Mouse (Mus musculus): ENCODE data around the gene Chrm3. TPM values are rescaled to one million over a fixed set of nuclear protein-coding genes. Genes with fewer than 3 reads are reported as not detected.

Gene Chrm3
- polyA plus RNA-seq, 1 experiment from 2014 or later, result 6.9 TPM

- no peak overlapping the region for H3K9ac ChIP-seq (replicated peaks; ENCODE audit: low read depth, low read length)
- H3K27ac ChIP-seq (ENCODE audit: low read length), result no peak overlapping the region
- no peaks in the 10 kb centered on the region for H3K27me3 ChIP-seq (ENCODE audit: control insufficient read depth, insufficient read depth, low read length)
- ATAC-seq (ENCODE audit: insufficient number of reproducible peaks, insufficient read depth, low FRiP score, low read depth), result no peak
- no peaks in the 10 kb centered on the region for H3K36me3 ChIP-seq (ENCODE audit: control insufficient read depth, insufficient read depth, low read length)
- peaks cover 4% of the 10 kb centered on the region; the same call in 1 of the 2 replicates for H3K4me1 ChIP-seq (ENCODE audit: control insufficient read depth, insufficient read depth, low read length)
- H3K9me3 ChIP-seq (ENCODE audit: control insufficient read depth, low read depth, low read length), result no peaks in the 10 kb centered on the region
- no peak overlapping the region for H3K4me2 ChIP-seq (replicated peaks; ENCODE audit: low read depth, low read length)
- WGBS, result 52% methylated on average over 6 of the region's 6 CpGs
- no peak overlapping the region for H3K4me3 ChIP-seq (ENCODE audit: low read depth, low read length)
Measured at GRCm38 (mm10) chr13:9886465-9887135, 474.0 kb downstream of the Chrm3 start.

DNA sequence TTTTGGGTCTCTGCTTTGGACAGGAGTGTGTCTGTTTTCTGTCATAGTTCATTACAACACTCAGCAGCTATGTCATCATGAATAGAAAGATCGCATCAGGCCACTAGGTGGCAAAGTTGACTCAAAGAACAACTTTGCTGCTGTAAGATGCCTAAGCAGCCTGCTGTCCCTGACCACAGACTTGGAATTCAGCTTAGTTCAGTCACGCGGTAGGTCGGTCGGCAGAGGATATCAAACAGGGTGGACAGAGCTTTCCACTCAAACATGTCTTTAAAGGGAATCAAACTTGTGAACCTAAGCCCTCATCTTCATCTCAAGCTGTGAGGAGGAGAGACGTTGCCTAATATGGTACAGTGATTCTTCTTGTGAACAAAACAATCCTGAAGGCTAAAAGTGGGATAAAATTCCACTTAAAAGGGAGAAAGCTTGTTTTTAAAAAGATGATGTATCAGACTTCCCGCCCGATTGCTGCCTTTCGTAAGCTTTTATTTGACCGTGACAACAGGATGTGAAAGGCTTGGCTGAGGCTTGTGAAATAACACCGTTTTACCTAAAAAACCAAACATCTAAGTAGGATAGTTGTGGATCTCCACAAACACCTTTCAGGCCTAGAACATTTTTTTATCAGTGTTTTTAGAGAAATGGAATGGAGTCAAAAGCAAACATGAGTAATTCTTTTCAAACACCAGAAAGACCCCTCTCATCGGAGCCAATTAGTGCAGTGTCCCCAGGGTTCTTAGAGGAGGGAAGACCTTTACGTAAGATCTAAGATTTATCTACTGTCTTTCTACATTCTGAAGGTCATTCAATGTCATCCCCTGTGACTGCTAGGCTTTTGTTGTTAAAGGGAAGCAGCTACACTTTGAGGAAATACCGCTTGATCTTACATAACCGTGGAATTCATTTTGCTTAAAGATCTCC lies 478.0 kb downstream of the Chrm3 start:
- Histone ChIP-seq H3K27ac (ENCODE audit: low read length) (peak overlapping the region; percentile 55; the same call in 1 of the 2 replicates), H3K4me2 (replicated peaks; ENCODE audit: low read depth, low read length) (no peak overlapping the region), H3K27me3 (ENCODE audit: control insufficient read depth, insufficient read depth, low read length) (no peaks in the 10 kb centered on the region), H3K4me1 (ENCODE audit: control insufficient read depth, insufficient read depth, low read length) (0 out of 2 replicates have a peak, but pooled peaks cover 4% of the 10 kb centered on the region), H3K36me3 (ENCODE audit: control insufficient read depth, insufficient read depth, low read length) (no peaks in the 10 kb centered on the region), H3K9ac (replicated peaks; ENCODE audit: low read depth, low read length) (no peak overlapping the region), H3K4me3 (ENCODE audit: low read depth, low read length) (no peak overlapping the region), H3K9me3 (ENCODE audit: control insufficient read depth, low read depth, low read length) (no peaks in the 10 kb centered on the region)
- ATAC-seq (ENCODE audit: insufficient number of reproducible peaks, insufficient read depth, low FRiP score, low read depth), result peak; percentile 83; the same call in 1 of the 2 replicates
- 29% methylated on average over 15 of the region's 15 CpGs for WGBS

DNA sequence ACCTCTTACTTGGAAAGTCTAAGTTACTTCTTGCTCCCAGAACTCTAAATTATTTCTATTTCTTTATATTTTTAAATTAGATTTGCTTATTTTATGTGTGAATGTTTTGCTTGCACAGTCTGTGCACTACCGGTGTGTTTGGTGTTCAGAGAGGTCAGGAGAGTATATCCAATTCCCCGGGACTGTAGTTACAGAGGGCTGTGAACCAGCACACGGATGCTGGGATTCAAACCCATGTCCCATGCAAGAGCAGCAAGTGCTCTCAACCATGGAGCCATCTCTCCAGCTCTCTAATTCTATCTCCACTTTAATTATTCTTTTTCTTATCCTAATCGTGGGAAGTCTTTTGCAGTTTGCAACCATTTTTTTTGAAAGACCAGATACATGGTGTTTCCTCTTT lies 478.7 kb downstream of the Chrm3 start:
- H3K27ac ChIP-seq (ENCODE audit: low read length), result peak overlapping the region; percentile 55; the same call in 1 of the 2 replicates
- ATAC-seq (ENCODE audit: insufficient number of reproducible peaks, insufficient read depth, low FRiP score, low read depth), result 0 out of 2 replicates have a peak, but pooled peaks have one; percentile 16
- 0 out of 2 replicates have a peak, but pooled peaks cover 4% of the 10 kb centered on the region for H3K4me1 ChIP-seq (ENCODE audit: control insufficient read depth, insufficient read depth, low read length)
- no peak overlapping the region for H3K9ac ChIP-seq (replicated peaks; ENCODE audit: low read depth, low read length)
- no peaks in the 10 kb centered on the region for H3K27me3 ChIP-seq (ENCODE audit: control insufficient read depth, insufficient read depth, low read length)
- WGBS, result 37% methylated on average over 4 of the region's 4 CpGs
- no peak overlapping the region for H3K4me2 ChIP-seq (replicated peaks; ENCODE audit: low read depth, low read length)
- H3K36me3 ChIP-seq (ENCODE audit: control insufficient read depth, insufficient read depth, low read length), result no peaks in the 10 kb centered on the region
- no peaks in the 10 kb centered on the region for H3K9me3 ChIP-seq (ENCODE audit: control insufficient read depth, low read depth, low read length)
- no peak overlapping the region for H3K4me3 ChIP-seq (ENCODE audit: low read depth, low read length)

DNA sequence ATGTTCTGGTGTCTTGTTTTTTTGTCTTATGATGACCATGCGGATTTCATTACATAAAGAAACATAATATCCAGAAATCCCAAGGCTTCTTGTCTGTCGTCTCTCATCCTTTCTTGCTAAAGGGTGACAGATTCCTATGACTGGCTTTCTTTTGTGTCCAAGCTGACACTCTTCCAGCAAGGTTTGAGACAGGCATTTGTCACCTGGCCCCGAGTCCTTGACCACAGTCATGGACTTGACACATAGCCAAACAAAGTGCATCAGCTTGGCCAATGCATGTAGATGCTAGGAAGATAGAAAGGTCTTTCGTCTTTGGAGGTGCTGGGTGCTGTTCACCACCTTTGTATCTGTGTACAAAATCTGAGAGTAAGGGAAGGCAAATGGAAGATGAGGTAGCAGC lies 480.2 kb downstream of the Chrm3 start:
- H3K4me1 ChIP-seq (ENCODE audit: control insufficient read depth, insufficient read depth, low read length), result no peaks in the 10 kb centered on the region
- no peak overlapping the region for H3K4me2 ChIP-seq (replicated peaks; ENCODE audit: low read depth, low read length)
- H3K9me3 ChIP-seq (ENCODE audit: control insufficient read depth, low read depth, low read length), result no peaks in the 10 kb centered on the region
- no peak overlapping the region for H3K4me3 ChIP-seq (ENCODE audit: low read depth, low read length)
- H3K27ac ChIP-seq (ENCODE audit: low read length), result no peak overlapping the region
- H3K9ac ChIP-seq (replicated peaks; ENCODE audit: low read depth, low read length), result no peak overlapping the region
- ATAC-seq (ENCODE audit: insufficient number of reproducible peaks, insufficient read depth, low FRiP score, low read depth), result no peak
- H3K36me3 ChIP-seq (ENCODE audit: control insufficient read depth, insufficient read depth, low read length), result no peaks in the 10 kb centered on the region
- no peaks in the 10 kb centered on the region for H3K27me3 ChIP-seq (ENCODE audit: control insufficient read depth, insufficient read depth, low read length)
- WGBS, result 82% methylated on average over 4 of the region's 4 CpGs

DNA sequence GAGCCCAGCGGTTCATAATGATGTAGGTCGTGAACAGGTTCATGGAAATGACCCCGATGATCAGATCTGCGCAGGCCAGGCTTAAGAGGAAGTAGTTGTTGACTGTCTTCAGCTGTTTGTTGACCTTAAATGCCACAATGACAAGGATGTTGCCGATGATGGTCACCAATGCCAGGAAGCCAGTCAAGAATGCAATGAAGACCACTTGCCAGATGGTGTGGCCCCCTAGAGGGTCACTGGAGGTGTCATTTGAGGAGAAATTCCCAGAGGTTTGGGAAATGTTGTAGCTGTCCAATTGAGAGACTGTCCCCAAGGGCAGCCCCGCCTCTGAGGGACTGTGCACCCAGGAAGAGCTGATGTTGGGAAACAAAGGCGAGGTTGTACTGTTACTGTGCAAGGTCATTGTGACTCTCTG lies 482.0 kb downstream of the Chrm3 start:
- Histone ChIP-seq H3K4me2 (replicated peaks; ENCODE audit: low read depth, low read length) (no peak overlapping the region), H3K9ac (replicated peaks; ENCODE audit: low read depth, low read length) (no peak overlapping the region), H3K4me3 (ENCODE audit: low read depth, low read length) (no peak overlapping the region), H3K36me3 (ENCODE audit: control insufficient read depth, insufficient read depth, low read length) (no peaks in the 10 kb centered on the region), H3K27ac (ENCODE audit: low read length) (no peak overlapping the region), H3K27me3 (ENCODE audit: control insufficient read depth, insufficient read depth, low read length) (no peaks in the 10 kb centered on the region), H3K4me1 (ENCODE audit: control insufficient read depth, insufficient read depth, low read length) (no peaks in the 10 kb centered on the region), H3K9me3 (ENCODE audit: control insufficient read depth, low read depth, low read length) (no peaks in the 10 kb centered on the region)
- no peak for ATAC-seq (ENCODE audit: insufficient number of reproducible peaks, insufficient read depth, low FRiP score, low read depth)
- 93% methylated on average over 7 of the region's 7 CpGs for WGBS

GRCm38 (mm10) chr13:9873377-9873776 lies 487.3 kb downstream of the Chrm3 start:
- Histone ChIP-seq H3K27me3 (ENCODE audit: control insufficient read depth, insufficient read depth, low read length) (no peaks in the 10 kb centered on the region), H3K9me3 (ENCODE audit: control insufficient read depth, low read depth, low read length) (no peaks in the 10 kb centered on the region), H3K9ac (replicated peaks; ENCODE audit: low read depth, low read length) (no peak overlapping the region), H3K27ac (ENCODE audit: low read length) (no peak overlapping the region), H3K36me3 (ENCODE audit: control insufficient read depth, insufficient read depth, low read length) (no peaks in the 10 kb centered on the region), H3K4me1 (ENCODE audit: control insufficient read depth, insufficient read depth, low read length) (no peaks in the 10 kb centered on the region), H3K4me2 (replicated peaks; ENCODE audit: low read depth, low read length) (no peak overlapping the region), H3K4me3 (ENCODE audit: low read depth, low read length) (no peak overlapping the region)
- 71% methylated on average over 3 of the region's 3 CpGs for WGBS
- no peak for ATAC-seq (ENCODE audit: insufficient number of reproducible peaks, insufficient read depth, low FRiP score, low read depth)

DNA sequence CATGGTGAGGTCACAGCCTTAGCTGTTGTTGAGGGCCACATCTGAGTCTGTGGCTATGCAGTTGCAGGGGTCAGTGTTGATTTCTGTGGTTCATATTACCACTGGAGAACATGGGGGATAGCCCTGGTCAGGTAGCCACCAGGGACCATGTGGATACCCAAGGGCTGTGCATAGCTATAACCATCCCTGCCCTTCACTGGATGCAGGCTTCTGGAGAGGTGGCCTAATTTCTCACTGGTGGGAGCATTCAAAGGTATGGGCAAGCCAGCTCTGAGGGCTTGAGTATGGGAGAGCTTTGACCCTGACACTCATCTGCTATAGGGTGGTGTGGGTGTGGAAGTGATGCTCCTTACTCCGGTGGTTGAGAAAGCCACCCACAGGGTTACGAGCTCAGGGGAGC lies 494.5 kb downstream of the Chrm3 start:
- H3K4me2 ChIP-seq (replicated peaks; ENCODE audit: low read depth, low read length), result no peak overlapping the region
- H3K4me3 ChIP-seq (ENCODE audit: low read depth, low read length), result no peak overlapping the region
- H3K36me3 ChIP-seq (ENCODE audit: control insufficient read depth, insufficient read depth, low read length), result no peaks in the 10 kb centered on the region
- WGBS, result 82% methylated on average over 2 of the region's 2 CpGs
- ATAC-seq (ENCODE audit: insufficient number of reproducible peaks, insufficient read depth, low FRiP score, low read depth), result no peak
- no peak overlapping the region for H3K9ac ChIP-seq (replicated peaks; ENCODE audit: low read depth, low read length)
- no peak overlapping the region for H3K27ac ChIP-seq (ENCODE audit: low read length)
- H3K27me3 ChIP-seq (ENCODE audit: control insufficient read depth, insufficient read depth, low read length), result no peaks in the 10 kb centered on the region
- no peaks in the 10 kb centered on the region for H3K9me3 ChIP-seq (ENCODE audit: control insufficient read depth, low read depth, low read length)
- H3K4me1 ChIP-seq (ENCODE audit: control insufficient read depth, insufficient read depth, low read length), result no peaks in the 10 kb centered on the region

GRCm38 (mm10) chr13:9847515-9847914 lies 513.1 kb downstream of the Chrm3 start:
- Histone ChIP-seq H3K27ac (ENCODE audit: low read length) (no peak overlapping the region), H3K4me1 (ENCODE audit: control insufficient read depth, insufficient read depth, low read length) (no peaks in the 10 kb centered on the region), H3K4me2 (replicated peaks; ENCODE audit: low read depth, low read length) (no peak overlapping the region), H3K36me3 (ENCODE audit: control insufficient read depth, insufficient read depth, low read length) (no peaks in the 10 kb centered on the region), H3K27me3 (ENCODE audit: control insufficient read depth, insufficient read depth, low read length) (no peaks in the 10 kb centered on the region), H3K9me3 (ENCODE audit: control insufficient read depth, low read depth, low read length) (no peaks in the 10 kb centered on the region), H3K9ac (replicated peaks; ENCODE audit: low read depth, low read length) (no peak overlapping the region), H3K4me3 (ENCODE audit: low read depth, low read length) (no peak overlapping the region)
- ATAC-seq (ENCODE audit: insufficient number of reproducible peaks, insufficient read depth, low FRiP score, low read depth), result no peak
- 76% methylated on average over 3 of the region's 3 CpGs for WGBS
